Mouse (Mus musculus): ENCODE measurements around the gene Prkn.

GRCm38 (mm10) chr17:11681825-11682372 is 841.7 kb downstream of the Prkn start:
- TF ChIP-seq CTCF (IDR thresholded peaks at IDR 0.05; ENCODE audit: borderline replicate concordance, insufficient read depth, low read length) (no peak), POLR2A (IDR thresholded peaks at IDR 0.05; ENCODE audit: low read depth, low read length) (no peak)
